Mouse (Mus musculus) splenic B cell, adult 2 months (primary cell): ENCODE data around the gene Prune2.

Experiments used
- DNase-seq: peaks from one replicate; pipeline ENCODE4 v3.0.0-alpha.2; 2011; ENCODE audit warnings: low read depth, low spot score
- H3K27me3 ChIP-seq: 2 replicates; pipeline ENCODE4 v1.6.1; 2012; ENCODE audit warnings: mild to moderate bottlenecking, low read length, moderate library complexity, mixed read lengths; ENCODE audit not compliant: control insufficient read depth, poor library complexity, insufficient read depth, severe bottlenecking
- H3K36me3 ChIP-seq: 2 replicates; pipeline ENCODE4 v1.6.1; 2012; ENCODE audit warnings: mild to moderate bottlenecking, low read length, moderate library complexity, mixed read lengths; ENCODE audit not compliant: control insufficient read depth, poor library complexity, insufficient read depth, severe bottlenecking

The Prune2 gene

GRCm38 (mm10) chr19:17264481-17265196 lies 308.7 kb downstream of the Prune2 start:
- Histone ChIP-seq H3K36me3 (no peaks in the 10 kb centered on the region), H3K27me3 (no peaks in the 10 kb centered on the region)
- DNase-seq = peak; percentile 78

GRCm38 (mm10) chr19:17268669-17269068 lies 312.8 kb downstream of the Prune2 start:
- Histone ChIP-seq H3K27me3 (no peaks in the 10 kb centered on the region), H3K36me3 (no peaks in the 10 kb centered on the region)
- DNase-seq = no peak

- Histone ChIP-seq H3K27me3 (no peaks in the 10 kb centered on the region), H3K36me3 (no peaks in the 10 kb centered on the region)
- no peak for DNase-seq
These were observed 315.3 kb downstream of the Prune2 start for GRCm38 (mm10) chr19:17271179-17271622.

- H3K27me3 ChIP-seq = no peaks in the 10 kb centered on the region
- DNase-seq = no peak
These were observed 317.1 kb downstream of the Prune2 start for GRCm38 (mm10) chr19:17272988-17273387.

More at GRCm38 (mm10) chr19:17272988-17273387, 317.1 kb downstream of the Prune2 start:
- H3K36me3 ChIP-seq = no peaks in the 10 kb centered on the region
